Mouse (Mus musculus) cortical plate, adult 2 months (tissue): Measurements from ENCODE around the gene Dio1. TPM values are rescaled to one million over a fixed set of nuclear protein-coding genes. Genes with fewer than 3 reads are reported as not detected.

Source experiments
- H3K27ac ChIP-seq: fragments of 200-500 bp; 2 replicates; pipeline ENCODE4 v1.5.1; 2012; ENCODE audit warnings: low read length, control low read depth, inconsistent platforms; ENCODE audit not compliant: insufficient read depth
- H3K4me1 ChIP-seq: fragments of 200-500 bp; 2 replicates; pipeline ENCODE4 v1.6.1; 2011; ENCODE audit warnings: low read length; ENCODE audit not compliant: control insufficient read depth, insufficient read depth
- H3K4me3 ChIP-seq: fragments of 200-500 bp; 2 replicates; pipeline ENCODE4 v1.5.1; 2011; ENCODE audit warnings: mild to moderate bottlenecking, low read length, control low read depth; ENCODE audit not compliant: insufficient read depth
- CTCF ChIP-seq: fragments of 200-500 bp; IDR thresholded peaks from 2 replicates; pipeline ENCODE4 v1.5.1; 2011; ENCODE audit warnings: mild to moderate bottlenecking, control low read depth, low read length; ENCODE audit not compliant: insufficient read depth; ENCODE audit errors: extremely low read depth
- POLR2A ChIP-seq: fragments of 200-500 bp; IDR thresholded peaks from 2 replicates; pipeline ENCODE4 v1.6.1; 2011; ENCODE audit warnings: mild to moderate bottlenecking, low read length, control low read depth; ENCODE audit not compliant: insufficient read depth; ENCODE audit errors: extremely low read depth
- polyA plus RNA-seq: library from polyadenylated mRNA; depleted of rRNA; stranded (reverse); fragments of >200 nt; gene quantifications from 2 replicates; pipeline ENCODE4 v1.2.3, GENCODE M21; 2012

The Dio1 gene
- polyA plus RNA-seq, 1 experiment = not detected

DNA sequence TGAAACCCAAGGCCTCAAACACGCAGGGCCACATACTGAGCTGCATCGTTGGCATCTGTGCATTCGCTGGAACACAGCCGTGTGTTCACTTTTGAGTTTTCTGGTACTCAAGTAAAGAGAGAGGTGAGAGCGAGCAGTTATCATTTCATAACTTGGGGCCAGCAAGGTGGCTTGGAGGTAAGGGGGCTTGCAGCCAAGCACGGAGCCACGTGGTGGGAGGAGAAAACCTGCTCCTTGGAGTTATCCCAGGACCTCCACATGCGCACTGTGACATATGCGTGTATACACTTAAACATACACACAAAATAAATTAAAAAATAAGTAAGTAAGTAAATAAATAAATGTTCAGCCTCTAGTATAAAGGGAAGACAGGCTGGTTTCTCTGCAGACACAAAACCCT, 4.7 kb downstream of the Dio1 start:
- Histone ChIP-seq H3K4me3 (no peak overlapping the region), H3K27ac (no peak overlapping the region), H3K4me1 (no peaks in the 10 kb centered on the region)
- no peak for TF ChIP-seq CTCF
- TF ChIP-seq POLR2A = no peak

DNA sequence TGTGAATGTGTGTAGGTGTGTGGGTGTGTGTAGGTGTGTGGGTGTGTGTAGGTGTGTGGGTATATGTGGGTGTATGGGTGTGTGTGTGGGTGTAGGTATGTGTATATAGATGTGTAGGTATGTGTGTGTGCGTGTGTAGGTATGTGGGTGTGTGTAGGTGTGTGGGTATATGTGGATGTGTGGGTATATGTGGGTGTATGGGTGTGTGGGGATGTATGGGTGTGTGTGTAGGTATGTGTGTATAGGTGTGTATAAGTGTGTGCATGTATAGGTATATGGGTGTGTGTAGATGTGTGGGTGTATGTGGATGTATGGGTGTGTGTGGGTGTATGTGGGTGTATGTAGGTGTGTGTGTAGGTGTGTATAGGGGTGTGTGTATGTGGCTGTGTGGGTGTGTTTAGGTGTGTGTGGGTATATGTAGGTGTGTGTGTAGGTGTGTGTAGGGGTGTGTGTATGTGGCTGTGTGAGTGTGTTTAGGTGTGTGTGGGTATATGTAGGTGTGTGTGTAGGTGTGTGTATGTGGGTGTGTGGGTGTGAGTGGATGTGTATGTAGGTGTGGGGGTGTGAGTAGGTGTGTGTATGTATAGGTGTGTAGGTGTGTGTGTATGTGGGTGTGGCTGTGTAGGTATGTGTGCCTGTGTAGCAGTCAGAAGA, 5.9 kb downstream of the Dio1 start:
- Histone ChIP-seq H3K4me1 (no peaks in the 10 kb centered on the region), H3K4me3 (no peak overlapping the region), H3K27ac (no peak overlapping the region)
- TF ChIP-seq POLR2A (no peak), CTCF (no peak)

- no peak overlapping the region for H3K4me3 ChIP-seq
- TF ChIP-seq POLR2A (no peak), CTCF (no peak)
- H3K27ac ChIP-seq = no peak overlapping the region
- H3K4me1 ChIP-seq = no peaks in the 10 kb centered on the region
Observed at GRCm38 (mm10) chr4:107300371-107300770, 6.6 kb downstream of the Dio1 start.

GRCm38 (mm10) chr4:107299779-107300340, 7.1 kb downstream of the Dio1 start:
- TF ChIP-seq CTCF (no peak), POLR2A (no peak)
- no peaks in the 10 kb centered on the region for H3K4me1 ChIP-seq
- H3K27ac ChIP-seq = no peak overlapping the region
- H3K4me3 ChIP-seq = no peak overlapping the region

- Histone ChIP-seq H3K4me1 (no peaks in the 10 kb centered on the region), H3K4me3 (no peak overlapping the region), H3K27ac (no peak overlapping the region)
- TF ChIP-seq CTCF = no peak
- no peak for TF ChIP-seq POLR2A
Observed at GRCm38 (mm10) chr4:107298071-107298606, 8.8 kb downstream of the Dio1 start.

DNA sequence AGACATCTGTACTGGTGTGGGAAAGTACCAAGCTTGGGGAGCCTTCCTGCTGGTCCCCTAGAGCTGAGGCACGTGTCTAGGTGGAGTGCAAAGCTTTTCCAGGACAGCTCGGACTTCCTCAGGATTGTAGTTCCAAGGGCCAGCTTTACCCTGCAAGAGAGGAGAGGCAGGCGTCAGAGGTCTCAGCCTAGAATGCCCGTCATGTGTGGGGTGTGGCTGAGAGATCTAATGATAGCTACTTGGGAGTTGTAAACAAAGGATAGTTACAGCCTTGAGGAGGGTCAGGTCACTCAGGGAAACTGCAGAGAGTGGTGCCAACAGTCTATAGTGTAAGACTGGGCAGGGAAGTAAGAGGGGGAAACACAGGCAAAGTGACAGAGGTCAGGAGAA, 14.7 kb downstream of the Dio1 start:
- TF ChIP-seq CTCF (no peak), POLR2A (no peak)
- Histone ChIP-seq H3K27ac (no peak overlapping the region), H3K4me1 (no peaks in the 10 kb centered on the region; the same call in 1 of the 2 replicates), H3K4me3 (no peak overlapping the region)

GRCm38 (mm10) chr4:107291611-107292272, 15.2 kb downstream of the Dio1 start:
- Histone ChIP-seq H3K4me1 (no peaks in the 10 kb centered on the region; the same call in 1 of the 2 replicates), H3K27ac (no peak overlapping the region), H3K4me3 (no peak overlapping the region)
- TF ChIP-seq CTCF (no peak), POLR2A (no peak)

DNA sequence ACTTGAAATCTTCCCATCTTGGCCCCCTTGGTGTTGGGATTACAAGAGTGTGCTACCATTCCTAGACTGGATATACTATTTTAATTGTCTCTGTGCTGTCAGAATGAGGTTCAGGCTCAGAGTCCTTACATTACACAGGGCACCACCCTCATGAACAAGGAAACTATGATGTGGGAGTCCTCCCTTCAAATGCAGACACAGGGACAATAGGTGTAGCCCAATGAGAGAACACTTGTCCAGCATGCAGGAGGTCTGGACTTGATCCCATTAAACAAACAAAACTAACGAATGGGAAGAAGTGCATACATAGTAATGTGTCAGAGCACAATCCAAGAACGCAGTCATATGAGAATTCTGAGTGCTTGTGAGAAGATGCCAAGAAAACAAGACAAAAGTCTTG, 19.5 kb downstream of the Dio1 start:
- no peaks in the 10 kb centered on the region; the same call in 1 of the 2 replicates for H3K4me1 ChIP-seq
- H3K4me3 ChIP-seq = no peak overlapping the region
- TF ChIP-seq CTCF = no peak
- H3K27ac ChIP-seq = no peak overlapping the region

DNA sequence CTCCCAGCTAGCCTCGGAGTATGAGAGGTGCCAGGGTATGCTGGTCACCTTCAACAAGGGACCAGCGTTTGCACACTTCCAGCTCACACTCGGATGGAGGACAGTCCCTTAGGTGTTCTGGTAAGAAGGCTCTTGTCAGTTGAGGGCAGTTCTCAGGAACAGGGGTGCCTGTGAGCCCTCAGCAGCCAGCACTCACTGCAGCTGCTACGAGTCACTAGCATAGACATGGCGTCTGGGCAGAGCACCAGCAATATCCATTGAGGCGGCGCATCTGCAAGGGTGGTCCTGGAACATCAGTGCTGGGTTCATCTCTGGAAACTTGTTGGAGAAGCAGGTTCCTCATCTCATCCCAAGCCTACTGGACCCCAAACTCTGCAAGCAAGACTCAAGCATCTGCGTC, 20.6 kb downstream of the Dio1 start:
- no peak for TF ChIP-seq POLR2A
- no peak for TF ChIP-seq CTCF
- Histone ChIP-seq H3K4me1 (no peaks in the 10 kb centered on the region), H3K27ac (no peak overlapping the region), H3K4me3 (no peak overlapping the region)
